In the genomic region with DNA sequence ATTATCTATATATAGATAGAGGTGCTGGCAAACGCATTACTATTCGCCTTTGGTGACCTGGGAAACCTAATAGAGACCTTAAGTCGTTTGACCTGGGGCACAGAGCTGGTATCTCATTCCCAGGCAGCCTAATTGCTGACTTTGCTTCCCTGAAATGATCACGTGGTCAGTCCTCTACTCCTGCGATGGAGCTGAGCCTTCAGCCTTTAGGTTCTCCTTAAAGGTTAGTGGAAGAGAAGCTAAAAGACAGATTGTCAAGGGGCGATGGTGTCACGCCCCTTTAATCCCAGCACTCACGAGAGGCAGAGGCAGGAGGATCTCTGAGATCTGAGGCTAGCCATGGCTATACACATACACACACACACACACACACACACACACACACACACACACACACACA, we compare ENCODE assay signal across 23 mouse cellular contexts.
"Had no signal": no experiment of that assay in that cellular context is flagged by ENCODE, and none has a peak within 500 bp of the region (broad histone marks: within the 10 kb centered on the region; RNA-seq: fewer than 3 reads in every experiment).

No protein-coding gene starts in this region.

- H3K27me3 ChIP-seq: megakaryocyte, embryonic 14.5 days; midbrain, embryonic 15.5 days; neural tube, embryonic 12.5 days; neural tube, embryonic 15.5 days; stomach, embryonic 15.5 days had no signal

- DNase-seq: kidney, adult 18-20 months; kidney, adult 9 months; kidney, postnatal 14 days; layer of hippocampus, adult 9-11 months; liver, postnatal 0 days; lung, embryonic 14.5 days; right cerebral cortex, adult 18-20 months; right cerebral cortex, postnatal 14 days; right cerebral cortex, postnatal 4 days; spleen, adult 18-20 months; thymus, postnatal 14 days; thymus, postnatal 4 days had no signal

- H3K27ac ChIP-seq: layer of hippocampus, adult 2 months; left cerebral cortex, adult 2 months; liver, embryonic 14.5 days; midbrain, embryonic 15.5 days; neural tube, embryonic 12.5 days; neural tube, embryonic 15.5 days had no signal

- H3K36me3 ChIP-seq: midbrain, embryonic 15.5 days; neural tube, embryonic 12.5 days; neural tube, embryonic 15.5 days; stomach, embryonic 15.5 days had no signal

- H3K4me2 ChIP-seq: liver, embryonic 11.5 days; lung, embryonic 14.5 days; midbrain, embryonic 11.5 days; midbrain, embryonic 15.5 days; neural tube, embryonic 12.5 days; neural tube, embryonic 15.5 days; stomach, embryonic 15.5 days had no signal

- H3K9ac ChIP-seq: liver, embryonic 14.5 days; liver, postnatal 0 days; lung, embryonic 14.5 days; midbrain, embryonic 15.5 days; neural tube, embryonic 12.5 days; neural tube, embryonic 15.5 days; stomach, embryonic 15.5 days had no signal

- H3K9me3 ChIP-seq: megakaryocyte, embryonic 14.5 days; midbrain, embryonic 15.5 days; neural tube, embryonic 12.5 days; neural tube, embryonic 15.5 days; stomach, embryonic 15.5 days had no signal

- ATAC-seq: liver, postnatal 0 days; lung, postnatal 0 days; midbrain, embryonic 15.5 days had no signal

- H3K4me3 ChIP-seq: layer of hippocampus, adult 2 months; left cerebral cortex, adult 2 months; midbrain, embryonic 15.5 days; neural tube, embryonic 12.5 days; neural tube, embryonic 15.5 days; stomach, embryonic 15.5 days had no signal
